Mouse (Mus musculus) neural tube, embryonic 13.5 days (tissue): ENCODE measurements at regions not wholly inside any gene's neighbourhood (a gene's known extent, or its start where the extent isn't known, plus 50 kb on each side); places are given as distances from the start of the nearest gene placed in this dataset.
A peak's percentile ranks its signal among the peaks of the same experiment; 100 is the strongest.

Experiments used
- ATAC-seq: fragments of 200-750 bp; cut with Nextera tagmentation; 2 replicates; pipeline ENCODE4 v1.8.0; 2017; ENCODE audit warnings: low read depth, mild to moderate bottlenecking, moderate TSS enrichment, moderate library complexity
- H3K27ac ChIP-seq: fragments of 300-500 bp; sonication (generic); replicated peaks from 2 replicates; pipeline ENCODE4 v1.5.1; 2015; ENCODE audit warnings: moderate library complexity, mild to moderate bottlenecking, inconsistent platforms
- H3K27me3 ChIP-seq: fragments of 300-500 bp; sonication (generic); 2 replicates; pipeline ENCODE4 v1.6.1; 2015; ENCODE audit warnings: mild to moderate bottlenecking, inconsistent platforms
- H3K36me3 ChIP-seq: fragments of 300-500 bp; sonication (generic); 2 replicates; pipeline ENCODE4 v1.6.1; 2015; ENCODE audit warnings: mild to moderate bottlenecking, inconsistent platforms
- H3K4me1 ChIP-seq: fragments of 300-500 bp; sonication (generic); replicated peaks from 2 replicates; pipeline ENCODE4 v1.6.1; 2015; ENCODE audit warnings: inconsistent platforms
- H3K4me2 ChIP-seq: fragments of 300-500 bp; sonication (generic); 2 replicates; pipeline ENCODE4 v1.6.1; 2015; ENCODE audit warnings: inconsistent platforms, mild to moderate bottlenecking, moderate library complexity
- H3K4me3 ChIP-seq: fragments of 300-500 bp; sonication (generic); 2 replicates; pipeline ENCODE4 v1.5.1; 2015; ENCODE audit warnings: mild to moderate bottlenecking, inconsistent platforms
- H3K9ac ChIP-seq: fragments of 300-500 bp; sonication (generic); 2 replicates; pipeline ENCODE4 v1.6.1; 2015; ENCODE audit warnings: moderate library complexity, mild to moderate bottlenecking, inconsistent platforms
- H3K9me3 ChIP-seq: fragments of 300-500 bp; sonication (generic); 2 replicates; pipeline ENCODE4 v1.6.1; 2016; ENCODE audit warnings: inconsistent platforms
- WGBS: fragments of 180-500 bp; shearing (Covaris S2); methylation state at CpG from one replicate; pipeline ENCODE4 v1.1.7; 2015; 5-methylcytosine and 5-hydroxymethylcytosine counted together

- H3K27ac ChIP-seq = peak overlapping the region; percentile 20; the same call in 1 of the 2 replicates
- ATAC-seq = peak; percentile 23; the same call in 1 of the 2 replicates
- H3K4me2 ChIP-seq = no peak overlapping the region
- H3K4me1 ChIP-seq = peaks cover 10% of the 10 kb centered on the region
- no peak overlapping the region for H3K4me3 ChIP-seq
- 54% methylated on average over 6 of the region's 6 CpGs for WGBS
- H3K36me3 ChIP-seq = no peaks in the 10 kb centered on the region
- no peaks in the 10 kb centered on the region for H3K9me3 ChIP-seq
- no peak overlapping the region for H3K9ac ChIP-seq
- no peaks in the 10 kb centered on the region for H3K27me3 ChIP-seq
Observed at GRCm38 (mm10) chr12:68584786-68585523, 574.0 kb downstream of the Rps29 start.

- H3K27ac ChIP-seq = no peak overlapping the region
- H3K4me3 ChIP-seq = no peak overlapping the region
- no peak overlapping the region for H3K4me2 ChIP-seq
- H3K9me3 ChIP-seq = no peaks in the 10 kb centered on the region
- no peak overlapping the region for H3K9ac ChIP-seq
- 30% methylated on average over 5 of the region's 5 CpGs for WGBS
- ATAC-seq = no peak
- H3K27me3 ChIP-seq = no peaks in the 10 kb centered on the region
- no peaks in the 10 kb centered on the region for H3K36me3 ChIP-seq
- peaks cover 8% of the 10 kb centered on the region for H3K4me1 ChIP-seq
Observed at GRCm38 (mm10) chr12:68579909-68580308, 579.1 kb downstream of the Rps29 start.

GRCm38 (mm10) chr12:68577453-68577852, 581.5 kb downstream of the Rps29 start:
- Histone ChIP-seq H3K4me2 (no peak overlapping the region), H3K9me3 (no peaks in the 10 kb centered on the region), H3K4me1 (peaks cover 4% of the 10 kb centered on the region; the same call in 1 of the 2 replicates), H3K36me3 (no peaks in the 10 kb centered on the region), H3K9ac (no peak overlapping the region), H3K4me3 (no peak overlapping the region), H3K27me3 (no peaks in the 10 kb centered on the region), H3K27ac (no peak overlapping the region)
- ATAC-seq = peak; percentile 72
- 42% methylated on average over 6 of the region's 6 CpGs for WGBS

- 55% methylated on average over 7 of the region's 7 CpGs for WGBS
- Histone ChIP-seq H3K4me3 (no peak overlapping the region), H3K27ac (no peak overlapping the region), H3K4me1 (peaks cover 4% of the 10 kb centered on the region; the same call in 1 of the 2 replicates), H3K9me3 (no peaks in the 10 kb centered on the region), H3K4me2 (no peak overlapping the region), H3K36me3 (no peaks in the 10 kb centered on the region), H3K27me3 (no peaks in the 10 kb centered on the region), H3K9ac (no peak overlapping the region)
- ATAC-seq = no peak
Observed at GRCm38 (mm10) chr12:68576855-68577254, 582.1 kb downstream of the Rps29 start.

- no peaks in the 10 kb centered on the region for H3K9me3 ChIP-seq
- H3K27ac ChIP-seq = no peak overlapping the region
- 68% methylated on average over 7 of the region's 7 CpGs for WGBS
- no peak overlapping the region for H3K4me3 ChIP-seq
- no peaks in the 10 kb centered on the region for H3K27me3 ChIP-seq
- no peak for ATAC-seq
- H3K9ac ChIP-seq = no peak overlapping the region
- H3K4me1 ChIP-seq = no peaks in the 10 kb centered on the region
- no peaks in the 10 kb centered on the region for H3K36me3 ChIP-seq
- no peak overlapping the region for H3K4me2 ChIP-seq
Observed at GRCm38 (mm10) chr12:68554943-68555627, 603.9 kb downstream of the Rps29 start.

GRCm38 (mm10) chr12:68554292-68554691, 604.7 kb downstream of the Rps29 start:
- H3K4me1 ChIP-seq = no peaks in the 10 kb centered on the region
- no peak overlapping the region for H3K4me3 ChIP-seq
- H3K9me3 ChIP-seq = no peaks in the 10 kb centered on the region
- no peak overlapping the region for H3K9ac ChIP-seq
- no peak overlapping the region for H3K27ac ChIP-seq
- H3K36me3 ChIP-seq = no peaks in the 10 kb centered on the region
- H3K27me3 ChIP-seq = no peaks in the 10 kb centered on the region
- 54% methylated on average over 2 of the region's 2 CpGs for WGBS
- ATAC-seq = no peak
- H3K4me2 ChIP-seq = no peak overlapping the region

GRCm38 (mm10) chr12:68541811-68542210, 617.2 kb downstream of the Rps29 start:
- no peaks in the 10 kb centered on the region for H3K9me3 ChIP-seq
- no peaks in the 10 kb centered on the region for H3K27me3 ChIP-seq
- H3K9ac ChIP-seq = no peak overlapping the region
- ATAC-seq = no peak
- no peak overlapping the region for H3K27ac ChIP-seq
- H3K4me3 ChIP-seq = no peak overlapping the region
- no peaks in the 10 kb centered on the region for H3K4me1 ChIP-seq
- no peaks in the 10 kb centered on the region for H3K36me3 ChIP-seq
- WGBS = 37% methylated on average over 3 of the region's 3 CpGs
- no peak overlapping the region for H3K4me2 ChIP-seq

GRCm38 (mm10) chr12:68500794-68501193, 658.2 kb downstream of the Rps29 start:
- 76% methylated on average over 4 of the region's 4 CpGs for WGBS
- Histone ChIP-seq H3K4me3 (no peak overlapping the region), H3K9me3 (no peaks in the 10 kb centered on the region), H3K4me2 (no peak overlapping the region), H3K36me3 (no peaks in the 10 kb centered on the region), H3K4me1 (no peaks in the 10 kb centered on the region), H3K27ac (no peak overlapping the region), H3K27me3 (no peaks in the 10 kb centered on the region), H3K9ac (no peak overlapping the region)
- no peak for ATAC-seq

- Histone ChIP-seq H3K4me3 (no peak overlapping the region), H3K9me3 (no peaks in the 10 kb centered on the region), H3K9ac (no peak overlapping the region), H3K4me2 (no peak overlapping the region), H3K36me3 (no peaks in the 10 kb centered on the region), H3K27me3 (no peaks in the 10 kb centered on the region), H3K4me1 (peaks cover 6% of the 10 kb centered on the region), H3K27ac (0 out of 2 replicates have a peak overlapping the region, but pooled peaks have one; percentile 28)
- peak; percentile 76 for ATAC-seq
- 52% methylated on average over 4 of the region's 4 CpGs for WGBS
Observed at GRCm38 (mm10) chr12:68463032-68463431, 696.0 kb downstream of the Rps29 start.

GRCm38 (mm10) chr12:68458196-68458595, 700.8 kb downstream of the Rps29 start:
- H3K27me3 ChIP-seq = no peaks in the 10 kb centered on the region
- H3K36me3 ChIP-seq = no peaks in the 10 kb centered on the region
- H3K9ac ChIP-seq = no peak overlapping the region
- no peak overlapping the region for H3K4me2 ChIP-seq
- 93% methylated on average over 7 of the region's 7 CpGs for WGBS
- peaks cover 5% of the 10 kb centered on the region for H3K4me1 ChIP-seq
- H3K9me3 ChIP-seq = no peaks in the 10 kb centered on the region
- no peak for ATAC-seq
- H3K4me3 ChIP-seq = no peak overlapping the region
- no peak overlapping the region for H3K27ac ChIP-seq

GRCm38 (mm10) chr12:68426601-68427000, 732.4 kb downstream of the Rps29 start:
- H3K4me2 ChIP-seq = no peak overlapping the region
- no peak overlapping the region for H3K9ac ChIP-seq
- no peaks in the 10 kb centered on the region for H3K36me3 ChIP-seq
- H3K27me3 ChIP-seq = no peaks in the 10 kb centered on the region
- 71% methylated on average over 1 of the region's 1 CpGs for WGBS
- H3K4me1 ChIP-seq = no peaks in the 10 kb centered on the region
- H3K9me3 ChIP-seq = no peaks in the 10 kb centered on the region
- no peak overlapping the region for H3K4me3 ChIP-seq
- H3K27ac ChIP-seq = no peak overlapping the region
- no peak for ATAC-seq

GRCm38 (mm10) chr12:68425006-68425405, 734.0 kb downstream of the Rps29 start:
- ATAC-seq = no peak
- no peaks in the 10 kb centered on the region for H3K4me1 ChIP-seq
- no peaks in the 10 kb centered on the region for H3K27me3 ChIP-seq
- no peak overlapping the region for H3K9ac ChIP-seq
- H3K27ac ChIP-seq = no peak overlapping the region
- H3K36me3 ChIP-seq = no peaks in the 10 kb centered on the region
- H3K4me3 ChIP-seq = no peak overlapping the region
- no peak overlapping the region for H3K4me2 ChIP-seq
- no peaks in the 10 kb centered on the region for H3K9me3 ChIP-seq
